Mouse (Mus musculus) bone marrow, adult 2 months (tissue): ENCODE results near the gene Opa3. TPM values are rescaled to one million over a fixed set of nuclear protein-coding genes. Genes with fewer than 3 reads are reported as not detected.

Experiments
- H3K27ac ChIP-seq: fragments of 200-500 bp; 2 replicates; pipeline ENCODE4 v1.5.1; 2012; ENCODE audit warnings: low read depth, mild to moderate bottlenecking, control low read depth, inconsistent platforms, low read length; ENCODE audit not compliant: control insufficient read depth, poor library complexity, insufficient read depth
- H3K4me1 ChIP-seq: fragments of 200-500 bp; 2 replicates; pipeline ENCODE4 v1.6.1; 2011; ENCODE audit warnings: low read length; ENCODE audit not compliant: control insufficient read depth, insufficient read depth
- H3K4me3 ChIP-seq: fragments of 200-500 bp; replicated peaks from 2 replicates; pipeline ENCODE3; 2011; ENCODE audit warnings: mild to moderate bottlenecking, low read depth, low read length, control low read depth; ENCODE audit not compliant: control insufficient read depth
- CTCF ChIP-seq: fragments of 200-500 bp; IDR thresholded peaks from 2 replicates; pipeline ENCODE4 v1.5.1; 2011; ENCODE audit warnings: low read length, control low read depth; ENCODE audit not compliant: control insufficient read depth, insufficient read depth
- POLR2A ChIP-seq: fragments of 200-500 bp; IDR thresholded peaks from 2 replicates; pipeline ENCODE4 v1.6.1; 2011; ENCODE audit warnings: low read depth, mild to moderate bottlenecking, control low read depth, low read length, borderline replicate concordance; ENCODE audit not compliant: control insufficient read depth
- WGBS: fragments of 180-500 bp; shearing (Covaris S2); methylation state at CpG from one replicate; pipeline ENCODE4 v1.1.7; 2018; 5-methylcytosine and 5-hydroxymethylcytosine counted together
- polyA plus RNA-seq: library from polyadenylated mRNA; stranded (reverse); fragments of >200 nt; gene quantifications from 2 replicates; pipeline ENCODE4 v1.2.4, GENCODE M21; 2011; ENCODE audit warnings: low replicate concordance; ENCODE audit not compliant: missing spikeins, insufficient read depth, insufficient read length

Opa3 gene
- polyA plus RNA-seq, 1 experiment = 7.5 TPM

- TF ChIP-seq POLR2A (no peak), CTCF (no peak)
- Histone ChIP-seq H3K4me1 (no peaks in the 10 kb centered on the region), H3K27ac (no peak overlapping the region), H3K4me3 (no peak overlapping the region)
- 2% methylated on average over 34 of the region's 35 CpGs for WGBS
Measured at GRCm38 (mm10) chr7:19282791-19283405, 54.8 kb downstream of the Opa3 start.

- TF ChIP-seq POLR2A = no peak
- TF ChIP-seq CTCF = no peak
- no peaks in the 10 kb centered on the region for H3K4me1 ChIP-seq
- H3K4me3 ChIP-seq = no peak overlapping the region
- 38% methylated on average over 14 of the region's 14 CpGs for WGBS
- no peak overlapping the region for H3K27ac ChIP-seq
Measured at GRCm38 (mm10) chr7:19283406-19283804, 55.3 kb downstream of the Opa3 start.

- Histone ChIP-seq H3K4me1 (no peaks in the 10 kb centered on the region), H3K27ac (no peak overlapping the region), H3K4me3 (no peak overlapping the region)
- peak; percentile 52 for TF ChIP-seq CTCF
- no peak for TF ChIP-seq POLR2A
- 18% methylated on average over 4 of the region's 4 CpGs for WGBS
Measured at GRCm38 (mm10) chr7:19284763-19285162, 56.6 kb downstream of the Opa3 start.

GRCm38 (mm10) chr7:19290969-19291596 is 62.9 kb downstream of the Opa3 start:
- WGBS = 17% methylated on average over 20 of the region's 20 CpGs
- no peak overlapping the region for H3K4me3 ChIP-seq
- H3K27ac ChIP-seq = no peak overlapping the region
- no peaks in the 10 kb centered on the region for H3K4me1 ChIP-seq
- TF ChIP-seq POLR2A = no peak
- no peak for TF ChIP-seq CTCF

GRCm38 (mm10) chr7:19295503-19296185 is 67.5 kb downstream of the Opa3 start:
- TF ChIP-seq CTCF (peak; percentile 84), POLR2A (no peak; the same call in 1 of the 2 replicates)
- WGBS = 8% methylated on average over 22 of the region's 22 CpGs
- H3K4me3 ChIP-seq = peak overlapping the region; percentile 87
- no peak overlapping the region for H3K27ac ChIP-seq
- H3K4me1 ChIP-seq = no peaks in the 10 kb centered on the region

- no peak overlapping the region for H3K4me3 ChIP-seq
- no peak overlapping the region for H3K27ac ChIP-seq
- H3K4me1 ChIP-seq = no peaks in the 10 kb centered on the region
- 83% methylated on average over 6 of the region's 6 CpGs for WGBS
- TF ChIP-seq POLR2A (no peak), CTCF (no peak)
Measured at GRCm38 (mm10) chr7:19297034-19297433, 68.9 kb downstream of the Opa3 start.

- WGBS = 83% methylated on average over 5 of the region's 5 CpGs
- no peak overlapping the region for H3K4me3 ChIP-seq
- H3K4me1 ChIP-seq = no peaks in the 10 kb centered on the region
- TF ChIP-seq CTCF (no peak), POLR2A (no peak)
- H3K27ac ChIP-seq = no peak overlapping the region
Measured at GRCm38 (mm10) chr7:19297794-19298193, 69.7 kb downstream of the Opa3 start.

GRCm38 (mm10) chr7:19299194-19299593 is 71.1 kb downstream of the Opa3 start:
- Histone ChIP-seq H3K4me3 (no peak overlapping the region), H3K4me1 (no peaks in the 10 kb centered on the region), H3K27ac (no peak overlapping the region)
- TF ChIP-seq POLR2A (no peak), CTCF (peak; percentile 43; the same call in 1 of the 2 replicates)
- 15% methylated on average over 3 of the region's 3 CpGs for whole genome bisulfite sequencing
